8 mouse cellular contexts compared by ENCODE assay signal in genomic region chr6:72108941-72109892, GRCm38 (mm10). TPM values are rescaled to one million over a fixed set of nuclear protein-coding genes. Genes with fewer than 3 reads are reported as not detected.
DNase-seq lines count a peak whose midpoint lies in the region; ATAC-seq and TF ChIP-seq lines count a peak whose summit lies in the region.

No protein-coding gene starts in this region.

- no peak for TF ChIP-seq POLR2A in brain, embryonic 14.5 days (IDR thresholded peaks at IDR 0.05; ENCODE audit: borderline replicate concordance, extremely low read depth, insufficient read depth, insufficient read length, poor library complexity, severe bottlenecking)

- ATAC-seq in hematopoietic stem cell, adult 5-6 weeks (replicated peaks in 1 of 2; ENCODE audit: insufficient read depth in 1 of 2, low FRiP score in 2 of 2, low TSS enrichment in 1 of 2, low read depth in 1 of 2, poor library complexity in 2 of 2, severe bottlenecking in 2 of 2), result peak; percentile 54 to 60; a peak in 3 of 4 replicates
- 0 out of 2 replicates have a peak, but pooled peaks have one; percentile 11 for ATAC-seq in midbrain, embryonic 15.5 days (replicated peaks)

- WGBS in midbrain, embryonic 15.5 days, result 63% methylated on average over 14 of the region's 14 CpGs

- no peaks in the 10 kb centered on the region for H3K36me3 ChIP-seq in midbrain, embryonic 15.5 days (replicated peaks)

- H3K27ac ChIP-seq in layer of hippocampus, adult 2 months, result peak overlapping the region; percentile 81
- H3K27ac ChIP-seq in midbrain, embryonic 15.5 days, result no peak overlapping the region

- TF ChIP-seq CTCF in layer of hippocampus, adult 2 months (conservative IDR thresholded peaks at IDR 0.05), result no peak
- TF ChIP-seq CTCF in brain, embryonic 14.5 days (IDR thresholded peaks at IDR 0.05; ENCODE audit: borderline replicate concordance, extremely low read depth, insufficient read depth, insufficient read length), result no peak

- H3K27me3 ChIP-seq in midbrain, embryonic 15.5 days (replicated peaks), result no peaks in the 10 kb centered on the region

- no peak overlapping the region for H3K4me2 ChIP-seq in midbrain, embryonic 15.5 days

- H3K9me3 ChIP-seq in midbrain, embryonic 15.5 days, result no peaks in the 10 kb centered on the region

- DNase-seq in layer of hippocampus, adult 2 months (ENCODE audit: low spot score in 2 of 2), result no peak
- no peak for DNase-seq in layer of hippocampus, postnatal 25 days (ENCODE audit: extremely low spot score in 1 of 2, low spot score in 1 of 2)
- peak; percentile 79 for DNase-seq in brain, embryonic 14.5 days (ENCODE audit: low read depth)
- DNase-seq in kidney, adult 8-10 months, result no peak
- DNase-seq in cerebellum, adult 18-20 months, result no peak
- DNase-seq in urinary bladder, postnatal 10 days (ENCODE audit: low spot score), result no peak

- peaks cover 11% of the 10 kb centered on the region for H3K4me1 ChIP-seq in midbrain, embryonic 15.5 days

- no peak overlapping the region for H3K9ac ChIP-seq in midbrain, embryonic 15.5 days

- H3K4me3 ChIP-seq in layer of hippocampus, adult 2 months, result no peak overlapping the region
- no peak overlapping the region for H3K4me3 ChIP-seq in midbrain, embryonic 15.5 days

RNA-seq across cellular contexts. Expression of gene St3gal5, which starts 11.8 kb away (rescaled TPM):
- total RNA-seq in layer of hippocampus, adult 2 months (2021), result 10 to 100 TPM; 99.3 TPM
- 10 to 100 TPM; 92.1 to 96.4 TPM for total RNA-seq in layer of hippocampus, postnatal 25 days (2021)
- 30.6 and 38.1 TPM in 2 replicates for polyA plus RNA-seq in brain, embryonic 14.5 days (2012; rRNA removed)
- total RNA-seq in hematopoietic stem cell, adult 5-6 weeks (2017), result 20.6 and 22.6 TPM in 2 replicates
- 54.7 and 62.1 TPM in 2 replicates for polyA plus RNA-seq in midbrain, embryonic 15.5 days (2015; fragmentation: Nextera tagmentation; extraction: Ambion mirVana)
